8 mouse cellular contexts compared by ENCODE assay signal in genomic region chr10:88390096-88390790, GRCm38 (mm10). TPM values are rescaled to one million over a fixed set of nuclear protein-coding genes. Genes with fewer than 3 reads are reported as not detected.
DNase-seq lines count a peak whose midpoint lies in the region; ATAC-seq lines count a peak whose summit lies in the region.

No protein-coding gene starts in this region.

- 40% methylated on average over 10 of the region's 10 CpGs for WGBS in heart, embryonic 12.5 days
- 40% methylated on average over 10 of the region's 10 CpGs for WGBS in heart, embryonic 11.5 days (ENCODE audit: insufficient replicate concordance)
- 30% methylated on average over 10 of the region's 10 CpGs for WGBS in limb, embryonic 13.5 days
- 56% methylated on average over 10 of the region's 10 CpGs for WGBS in midbrain, embryonic 15.5 days

- peaks cover 5% of the 10 kb centered on the region; the same call in 1 of the 2 replicates for H3K36me3 ChIP-seq in heart, embryonic 12.5 days
- no peaks in the 10 kb centered on the region for H3K36me3 ChIP-seq in heart, embryonic 11.5 days (ENCODE audit: control insufficient read depth, insufficient read depth, low read length)
- no peaks in the 10 kb centered on the region for H3K36me3 ChIP-seq in limb, embryonic 13.5 days
- 0 out of 2 replicates have a peak, but pooled peaks cover 3% of the 10 kb centered on the region for H3K36me3 ChIP-seq in splenic B cell, adult 2 months (ENCODE audit: control insufficient read depth, insufficient read depth, low read length, poor library complexity, severe bottlenecking)
- H3K36me3 ChIP-seq in midbrain, embryonic 15.5 days (replicated peaks): no peaks in the 10 kb centered on the region

- no peak overlapping the region for H3K4me3 ChIP-seq in heart, embryonic 12.5 days
- H3K4me3 ChIP-seq in heart, embryonic 11.5 days (ENCODE audit: low read depth, low read length): no peak overlapping the region
- no peak overlapping the region for H3K4me3 ChIP-seq in limb, embryonic 13.5 days
- H3K4me3 ChIP-seq in midbrain, embryonic 15.5 days: no peak overlapping the region

- DNase-seq in splenic B cell, adult 2 months (ENCODE audit: low read depth, low spot score): peak; percentile 87
- DNase-seq in frontal cortex, adult 2 months (ENCODE audit: extremely low spot score in 1 of 2, low spot score in 1 of 2): no peak
- DNase-seq in gastrocnemius, adult 8-10 months (ENCODE audit: low spot score in 2 of 2): no peak

- no peak overlapping the region for H3K27ac ChIP-seq in heart, embryonic 12.5 days (ENCODE audit: poor library complexity, severe bottlenecking)
- H3K27ac ChIP-seq in heart, embryonic 11.5 days (ENCODE audit: low read depth, low read length): no peak overlapping the region
- H3K27ac ChIP-seq in limb, embryonic 13.5 days: no peak overlapping the region
- no peak overlapping the region for H3K27ac ChIP-seq in midbrain, embryonic 15.5 days

- H3K27me3 ChIP-seq in heart, embryonic 12.5 days (replicated peaks): no peaks in the 10 kb centered on the region
- no peaks in the 10 kb centered on the region for H3K27me3 ChIP-seq in heart, embryonic 11.5 days (ENCODE audit: control insufficient read depth, insufficient read depth, low read length)
- H3K27me3 ChIP-seq in limb, embryonic 13.5 days: no peaks in the 10 kb centered on the region
- H3K27me3 ChIP-seq in splenic B cell, adult 2 months (ENCODE audit: control insufficient read depth, insufficient read depth, low read length, poor library complexity, severe bottlenecking): no peaks in the 10 kb centered on the region
- no peaks in the 10 kb centered on the region for H3K27me3 ChIP-seq in midbrain, embryonic 15.5 days (replicated peaks)

- no peaks in the 10 kb centered on the region for H3K9me3 ChIP-seq in heart, embryonic 12.5 days (replicated peaks)
- H3K9me3 ChIP-seq in heart, embryonic 11.5 days (replicated peaks; ENCODE audit: control insufficient read depth, low read length): no peaks in the 10 kb centered on the region
- H3K9me3 ChIP-seq in limb, embryonic 13.5 days: no peaks in the 10 kb centered on the region
- H3K9me3 ChIP-seq in midbrain, embryonic 15.5 days: no peaks in the 10 kb centered on the region

- no peak for ATAC-seq in heart, embryonic 12.5 days (ENCODE audit: insufficient number of reproducible peaks, low FRiP score)
- no peak for ATAC-seq in heart, embryonic 11.5 days (replicated peaks; ENCODE audit: insufficient number of reproducible peaks, low FRiP score, low TSS enrichment)
- ATAC-seq in common myeloid progenitor, adult 5-6 weeks (replicated peaks; ENCODE audit: low read depth, poor library complexity, severe bottlenecking): peak; percentile 57
- ATAC-seq in limb, embryonic 13.5 days (ENCODE audit: low FRiP score, low read depth): no peak; the same call in 1 of the 2 replicates
- ATAC-seq in midbrain, embryonic 15.5 days (replicated peaks): no peak

- H3K4me1 ChIP-seq in heart, embryonic 12.5 days (replicated peaks): peaks cover 31% of the 10 kb centered on the region
- peaks cover 16% of the 10 kb centered on the region for H3K4me1 ChIP-seq in heart, embryonic 11.5 days (ENCODE audit: control insufficient read depth, insufficient read depth, low read length)
- peaks cover 14% of the 10 kb centered on the region for H3K4me1 ChIP-seq in limb, embryonic 13.5 days
- H3K4me1 ChIP-seq in midbrain, embryonic 15.5 days: no peaks in the 10 kb centered on the region

- H3K9ac ChIP-seq in heart, embryonic 12.5 days: no peak overlapping the region
- no peak overlapping the region for H3K9ac ChIP-seq in heart, embryonic 11.5 days (ENCODE audit: low read depth, low read length)
- H3K9ac ChIP-seq in limb, embryonic 13.5 days: no peak overlapping the region
- H3K9ac ChIP-seq in midbrain, embryonic 15.5 days: no peak overlapping the region

- peak overlapping the region; percentile 39 for H3K4me2 ChIP-seq in heart, embryonic 12.5 days
- H3K4me2 ChIP-seq in heart, embryonic 11.5 days: no peak overlapping the region
- H3K4me2 ChIP-seq in limb, embryonic 13.5 days (replicated peaks): peak overlapping the region; percentile 17; the same call in 1 of the 2 replicates
- no peak overlapping the region for H3K4me2 ChIP-seq in midbrain, embryonic 15.5 days

RNA-seq across cellular contexts. Expression of gene Gnptab, which starts 11.3 kb away (rescaled TPM):
- 11.2 and 12.8 TPM in 2 replicates for polyA plus RNA-seq in heart, embryonic 12.5 days (2016; fragmentation: Nextera tagmentation; extraction: Ambion mirVana)
- polyA plus RNA-seq in heart, embryonic 11.5 days (2014; fragmentation: Nextera tagmentation; extraction: Ambion mirVana): 8.3 and 8.9 TPM in 2 replicates
- total RNA-seq in common myeloid progenitor, adult 5-6 weeks (2017): 53.2 and 68.3 TPM in 2 replicates
- polyA plus RNA-seq in limb, embryonic 13.5 days (2015; fragmentation: Nextera tagmentation; extraction: Ambion mirVana): 8.2 and 8.7 TPM in 2 replicates
- 34.6 and 36.8 TPM in 2 replicates for polyA plus RNA-seq in frontal cortex, adult 2 months (2012; rRNA removed)
- total RNA-seq in gastrocnemius, adult 8-10 months (2022): 10 to 100 TPM; 20.3 to 23.6 (median 20.9) TPM
- polyA plus RNA-seq in midbrain, embryonic 15.5 days (2015; fragmentation: Nextera tagmentation; extraction: Ambion mirVana): 20.7 and 24.1 TPM in 2 replicates

RNA-seq across cellular contexts. Expression of gene Dram1, which starts 11.4 kb away (rescaled TPM):
- polyA plus RNA-seq in heart, embryonic 12.5 days (2016; fragmentation: Nextera tagmentation; extraction: Ambion mirVana): 0.91 and 1.2 TPM in 2 replicates
- polyA plus RNA-seq in heart, embryonic 11.5 days (2014; fragmentation: Nextera tagmentation; extraction: Ambion mirVana): 0.39 and 1.1 TPM in 2 replicates
- total RNA-seq in common myeloid progenitor, adult 5-6 weeks (2017): 4.2 and 7.4 TPM in 2 replicates
- polyA plus RNA-seq in limb, embryonic 13.5 days (2015; fragmentation: Nextera tagmentation; extraction: Ambion mirVana): 0.83 and 1.0 TPM in 2 replicates
- polyA plus RNA-seq in frontal cortex, adult 2 months (2012; rRNA removed): 1.4 and 1.7 TPM in 2 replicates
- 1 to 10 TPM in 3 of 4 experiments, under 1 TPM in 1; 0.58 to 3.1 (median 1.4) TPM for total RNA-seq in gastrocnemius, adult 8-10 months (2022)
- polyA plus RNA-seq in midbrain, embryonic 15.5 days (2015; fragmentation: Nextera tagmentation; extraction: Ambion mirVana): 0.46 and 0.55 TPM in 2 replicates

Comparison
In these comparisons a context has a peak if more than half of its experiments do, and no peak if none do; other contexts are left out.
1. H3K4me2 ChIP-seq: peak in heart, embryonic 12.5 days (single experiment) and limb, embryonic 13.5 days (single experiment); none in heart, embryonic 11.5 days (single experiment) and midbrain, embryonic 15.5 days (single experiment).